Mouse (Mus musculus) lung, postnatal 0 days (tissue): ENCODE measurements around the gene Rrnad1.

Source experiments
- CTCF ChIP-seq: IDR thresholded peaks from 2 replicates; pipeline ENCODE4 v1.5.1; 2016; ENCODE audit warnings: antibody characterized with exemption, mild to moderate bottlenecking
- EP300 ChIP-seq: IDR thresholded peaks from 2 replicates; pipeline ENCODE4 v1.6.1; 2016; ENCODE audit warnings: antibody characterized with exemption, mild to moderate bottlenecking, control low read depth

DNA sequence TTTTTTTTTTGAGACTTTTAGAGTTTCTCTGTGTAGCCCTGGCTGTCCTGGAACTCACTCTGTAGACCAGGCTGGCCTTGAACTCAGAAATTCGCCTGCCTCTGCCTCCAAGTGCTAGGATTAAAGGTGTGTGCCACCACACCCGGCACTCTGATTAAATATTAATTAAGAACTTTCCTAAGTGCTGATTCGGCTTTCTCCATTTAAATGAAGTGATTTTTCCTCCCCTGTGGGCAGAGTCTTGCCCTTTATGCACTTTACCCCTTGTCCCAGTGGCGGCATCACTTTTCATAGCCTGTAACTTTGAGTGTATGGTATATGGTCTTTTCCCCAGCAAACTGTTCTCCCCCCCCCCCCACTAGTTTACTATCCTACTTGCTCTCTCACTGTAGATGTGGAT is 4.7 kb upstream of the Rrnad1 start:
- TF ChIP-seq CTCF (no peak), EP300 (no peak)
